Mouse (Mus musculus) frontal cortex, postnatal 25 days (tissue): ENCODE results near the gene Otud7a.

Experiments used
- DNase-seq, 2 experiments: peaks; one replicate each; pipeline ENCODE4 v3.0.0; 2022; ENCODE audit warnings: low spot score in 2 of 2

Otud7a gene

GRCm38 (mm10) chr7:63444484-63445345 is at the start of gene Otud7a:
Gene Otud7a, plus strand, starts transcription at chr7:63444751.
- peak; percentile 72 to 84 for DNase-seq

- no peak for DNase-seq
These were observed 38.6 kb upstream of the Otud7a start for GRCm38 (mm10) chr7:63405988-63406387.

- no peak for DNase-seq
These were observed 772 bp downstream of the Otud7a start for GRCm38 (mm10) chr7:63445346-63445700.

GRCm38 (mm10) chr7:63446951-63447350 is 2.4 kb downstream of the Otud7a start:
- DNase-seq: no peak

GRCm38 (mm10) chr7:63455228-63455627 is 10.7 kb downstream of the Otud7a start:
- no peak for DNase-seq

GRCm38 (mm10) chr7:63462234-63462633 is 17.7 kb downstream of the Otud7a start:
- no peak for DNase-seq

- no peak for DNase-seq
These were observed 18.1 kb downstream of the Otud7a start for GRCm38 (mm10) chr7:63462684-63463083.

- DNase-seq: no peak
These were observed 22.2 kb downstream of the Otud7a start for GRCm38 (mm10) chr7:63466729-63467128.

GRCm38 (mm10) chr7:63468258-63468657 is 23.7 kb downstream of the Otud7a start:
- DNase-seq: no peak

- DNase-seq: no peak
These were observed 38.5 kb downstream of the Otud7a start for GRCm38 (mm10) chr7:63483091-63483490.

GRCm38 (mm10) chr7:63497051-63497547 is 52.5 kb downstream of the Otud7a start:
- no peak for DNase-seq

- DNase-seq: no peak
These were observed 59.7 kb downstream of the Otud7a start for GRCm38 (mm10) chr7:63504202-63504601.

- no peak for DNase-seq
These were observed 63.5 kb downstream of the Otud7a start for GRCm38 (mm10) chr7:63508079-63508478.

- no peak for DNase-seq
These were observed 65.3 kb downstream of the Otud7a start for GRCm38 (mm10) chr7:63509825-63510224.

GRCm38 (mm10) chr7:63511458-63511857 is 66.9 kb downstream of the Otud7a start:
- no peak for DNase-seq

- DNase-seq: no peak
These were observed 68.0 kb downstream of the Otud7a start for GRCm38 (mm10) chr7:63512561-63512960.

- DNase-seq: no peak
These were observed 71.8 kb downstream of the Otud7a start for GRCm38 (mm10) chr7:63516141-63516895.

GRCm38 (mm10) chr7:63520299-63520698 is 75.7 kb downstream of the Otud7a start:
- no peak for DNase-seq

- no peak for DNase-seq
These were observed 77.9 kb downstream of the Otud7a start for GRCm38 (mm10) chr7:63522403-63522802.

- no peak for DNase-seq
These were observed 78.5 kb downstream of the Otud7a start for GRCm38 (mm10) chr7:63523051-63523450.

- no peak for DNase-seq
These were observed 95.7 kb downstream of the Otud7a start for GRCm38 (mm10) chr7:63540293-63540692.

- DNase-seq: no peak
These were observed 109.9 kb downstream of the Otud7a start for GRCm38 (mm10) chr7:63554457-63554856.

- no peak for DNase-seq
These were observed 111.8 kb downstream of the Otud7a start for GRCm38 (mm10) chr7:63556324-63556723.
